Mouse (Mus musculus) ES-E14 (cell line): ENCODE measurements around the gene Prkra. TPM values are rescaled to one million over a fixed set of nuclear protein-coding genes. Genes with fewer than 3 reads are reported as not detected.

Experiments
- DNase-seq: peaks from one replicate; pipeline ENCODE4 v3.0.0-alpha.2; 2013; ENCODE audit warnings: low read depth, low spot score
- H3K27ac ChIP-seq: 2 replicates; pipeline ENCODE4 v1.5.1; 2012; ENCODE audit warnings: low read depth, mild to moderate bottlenecking, low read length, moderate library complexity, mixed read lengths; ENCODE audit not compliant: poor library complexity, insufficient read depth, severe bottlenecking
- H3K36me3 ChIP-seq: 2 replicates; pipeline ENCODE4 v1.6.1; 2012; ENCODE audit warnings: mild to moderate bottlenecking, low read length, moderate library complexity, mixed read lengths; ENCODE audit not compliant: control insufficient read depth, poor library complexity, insufficient read depth, severe bottlenecking
- H3K4me1 ChIP-seq, 2 experiments: fragments of 150-350 bp in 1 of 2; sonication (generic) in 1 of 2; 2 replicates each; pipeline ENCODE4 v1.6.1; 2012; ENCODE audit warnings: low read length in 2 of 2, mild to moderate bottlenecking in 1 of 2, mixed read lengths in 1 of 2; ENCODE audit not compliant: control insufficient read depth in 2 of 2, insufficient read depth in 2 of 2, poor library complexity in 1 of 2
- H3K4me3 ChIP-seq, 2 experiments: fragments of 150-350 bp in 1 of 2; sonication (generic) in 1 of 2; 2 replicates each; pipeline ENCODE4 v1.5.1; 2012; ENCODE audit warnings: low read length in 2 of 2, low read depth in 1 of 2, mild to moderate bottlenecking in 1 of 2, mixed read lengths in 1 of 2; ENCODE audit not compliant: insufficient read depth in 1 of 2, poor library complexity in 1 of 2, severe bottlenecking in 1 of 2
- H3K9ac ChIP-seq: 2 replicates; pipeline ENCODE4 v1.6.1; 2012; ENCODE audit warnings: low read depth, mild to moderate bottlenecking, low read length, mixed read lengths; ENCODE audit not compliant: poor library complexity, insufficient read depth, severe bottlenecking
- H3K9me3 ChIP-seq: fragments of 150-350 bp; sonication (generic); 2 replicates; pipeline ENCODE4 v1.6.1; 2012; ENCODE audit warnings: low read depth, mild to moderate bottlenecking, low read length; ENCODE audit not compliant: control insufficient read depth, insufficient read depth
- CHD2 ChIP-seq: IDR thresholded peaks from 2 replicates; pipeline ENCODE4 v1.6.1; 2014; ENCODE audit warnings: mild to moderate bottlenecking, low read depth, low read length, inconsistent platforms
- HCFC1 ChIP-seq: IDR thresholded peaks from 2 replicates; pipeline ENCODE4 v1.6.1; 2012; ENCODE audit warnings: low read length, inconsistent platforms, borderline replicate concordance; ENCODE audit not compliant: insufficient read depth
- MAFK ChIP-seq: IDR thresholded peaks from 2 replicates; pipeline ENCODE4 v1.6.1; 2014; ENCODE audit warnings: mild to moderate bottlenecking, low read depth, low read length, inconsistent platforms; ENCODE audit not compliant: insufficient read depth
- ZC3H11A ChIP-seq: IDR thresholded peaks from 2 replicates; pipeline ENCODE4 v1.6.1; 2012; ENCODE audit warnings: low read depth, mild to moderate bottlenecking, inconsistent platforms, low read length, borderline replicate concordance
- ZNF384 ChIP-seq: IDR thresholded peaks from 2 replicates; pipeline ENCODE4 v1.6.1; 2012; ENCODE audit warnings: low read depth, low read length, inconsistent platforms
- in situ Hi-C, 2 experiments: fragments of 600-800 bp; cut with MboI; formaldehyde crosslinking; loops; one replicate each; pipeline ENCODE4 v1.15.1; 2025; ENCODE audit warnings: low sequenced_read_pairs in 2 of 2, inconsistent platforms in 1 of 2; ENCODE audit not compliant: unreplicated experiment in 2 of 2
- total RNA-seq: library from RNA; depleted of rRNA; stranded (reverse); fragments of 300-350 nt; gene quantifications from 2 replicates; pipeline ENCODE4 v1.2.3, GENCODE M21; 2012; rRNA removed

Gene Prkra
- total RNA-seq, result 8.2 and 13.0 TPM in 2 replicates

DNA sequence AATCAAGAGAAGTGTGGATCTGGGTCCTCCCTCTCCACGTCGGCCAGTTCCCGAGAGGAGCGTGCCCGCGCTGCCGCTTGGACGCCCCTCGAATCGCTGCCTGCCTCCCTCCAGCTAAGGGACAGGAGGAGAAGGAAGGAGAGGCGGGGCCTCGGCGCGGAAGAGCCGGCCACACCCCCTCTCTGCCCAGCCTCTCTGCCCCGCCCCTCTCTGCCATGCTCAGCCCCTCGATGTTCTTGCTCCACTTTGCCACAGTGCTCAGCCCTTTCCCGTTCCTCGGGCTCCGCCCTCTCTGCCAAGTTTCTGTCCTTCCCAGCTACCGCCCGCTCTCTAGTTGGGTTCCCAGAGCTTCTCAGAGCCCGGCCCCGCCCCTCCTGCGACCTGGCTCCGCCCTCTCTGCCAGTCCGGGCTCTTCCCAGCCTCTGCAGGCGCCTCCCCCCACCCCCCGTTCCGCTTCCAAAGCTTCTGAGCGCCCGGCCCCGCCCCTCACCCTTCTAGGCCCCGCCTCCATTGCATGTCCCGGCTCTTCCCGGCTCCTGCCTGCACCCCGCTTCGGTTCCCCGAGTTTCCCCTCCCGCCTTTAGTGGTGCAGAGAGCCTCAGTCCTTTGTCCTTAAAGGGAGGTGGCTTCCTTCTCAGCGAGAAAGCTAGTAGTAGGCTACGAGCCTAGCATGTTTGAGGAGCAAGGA lies at the start of gene Prkra, which contains the start of gene Pjvk:
Gene Prkra (minus strand): TSS at position 133 of the 688 bp plus-strand sequence.
Gene Pjvk (plus strand): TSS at position 594 of the 688 bp plus-strand sequence.
- Histone ChIP-seq H3K9ac (peak within 1 kb of the TSS; percentile 56), H3K4me1 (no peaks in the 10 kb centered on the region), H3K27ac (no peak within 1 kb of the TSS), H3K9me3 (no peaks in the 10 kb centered on the region), H3K36me3 (no peaks in the 10 kb centered on the region), H3K4me3 (peak within 1 kb of the TSS; percentile 70 to 89)
- no peak for TF ChIP-seq CHD2
- peak; percentile 22; the same call in 1 of the 2 replicates for TF ChIP-seq HCFC1
- TF ChIP-seq ZNF384, result no peak
- in situ Hi-C loops, result no loop called here
- peak; percentile 98 for DNase-seq

DNA sequence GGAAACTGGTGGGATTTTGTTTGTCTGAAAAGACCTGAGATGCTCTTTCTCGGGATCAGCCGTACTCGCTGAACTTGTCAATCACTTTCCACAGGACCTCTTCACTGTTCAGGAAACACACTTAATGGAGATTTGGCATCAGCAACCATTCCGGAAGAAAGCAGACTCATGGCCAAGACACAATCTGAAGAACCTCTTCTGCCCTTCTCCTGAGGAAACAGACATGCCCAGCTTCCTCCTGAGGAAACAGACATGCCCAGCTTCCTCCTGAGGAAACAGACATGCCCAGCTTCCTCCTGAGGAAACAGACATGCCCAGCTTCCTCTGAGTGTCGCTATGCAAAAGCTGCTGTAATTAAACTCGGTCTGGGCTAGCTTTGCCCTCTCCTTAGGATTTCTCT lies 47.5 kb upstream of the Prkra start:
- in situ Hi-C loops, result no loop called here
- Histone ChIP-seq H3K36me3 (peaks cover 18% of the 10 kb centered on the region), H3K4me1 (no peaks in the 10 kb centered on the region; a peak in 1 of 4 replicates), H3K27ac (no peak overlapping the region), H3K4me3 (no peak overlapping the region), H3K9ac (no peak overlapping the region), H3K9me3 (no peaks in the 10 kb centered on the region)
- no peak for TF ChIP-seq MAFK
- no peak for TF ChIP-seq HCFC1
- no peak for DNase-seq

DNA sequence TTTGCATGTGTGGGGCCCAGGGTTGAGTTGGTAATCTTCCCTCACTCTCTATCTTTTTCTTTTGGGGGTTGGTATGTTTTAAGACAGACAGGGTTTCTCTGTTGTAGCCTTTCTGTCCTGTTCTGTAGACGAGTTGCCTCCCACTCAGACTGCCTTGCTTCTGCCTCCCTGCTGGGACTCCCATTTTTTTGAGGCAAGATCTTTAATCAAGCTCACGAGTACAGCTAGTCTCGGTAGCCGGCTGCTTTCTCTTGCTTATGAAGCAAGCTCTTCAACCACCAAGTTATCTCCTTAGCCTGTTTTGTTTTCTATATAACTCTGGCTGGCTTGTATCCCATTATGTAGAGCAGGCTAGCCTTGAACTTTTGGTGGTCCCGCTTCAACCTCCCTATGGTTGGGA lies 46.0 kb upstream of the Prkra start:
- no peak for TF ChIP-seq CHD2
- no peak for TF ChIP-seq MAFK
- no peak for TF ChIP-seq HCFC1
- TF ChIP-seq ZNF384, result no peak
- TF ChIP-seq ZC3H11A, result no peak
- Histone ChIP-seq H3K36me3 (peaks cover 19% of the 10 kb centered on the region), H3K9ac (no peak overlapping the region), H3K27ac (no peak overlapping the region), H3K4me1 (no peaks in the 10 kb centered on the region), H3K9me3 (no peaks in the 10 kb centered on the region), H3K4me3 (no peak overlapping the region)
- in situ Hi-C loops, result no loop called here
- DNase-seq, result no peak

DNA sequence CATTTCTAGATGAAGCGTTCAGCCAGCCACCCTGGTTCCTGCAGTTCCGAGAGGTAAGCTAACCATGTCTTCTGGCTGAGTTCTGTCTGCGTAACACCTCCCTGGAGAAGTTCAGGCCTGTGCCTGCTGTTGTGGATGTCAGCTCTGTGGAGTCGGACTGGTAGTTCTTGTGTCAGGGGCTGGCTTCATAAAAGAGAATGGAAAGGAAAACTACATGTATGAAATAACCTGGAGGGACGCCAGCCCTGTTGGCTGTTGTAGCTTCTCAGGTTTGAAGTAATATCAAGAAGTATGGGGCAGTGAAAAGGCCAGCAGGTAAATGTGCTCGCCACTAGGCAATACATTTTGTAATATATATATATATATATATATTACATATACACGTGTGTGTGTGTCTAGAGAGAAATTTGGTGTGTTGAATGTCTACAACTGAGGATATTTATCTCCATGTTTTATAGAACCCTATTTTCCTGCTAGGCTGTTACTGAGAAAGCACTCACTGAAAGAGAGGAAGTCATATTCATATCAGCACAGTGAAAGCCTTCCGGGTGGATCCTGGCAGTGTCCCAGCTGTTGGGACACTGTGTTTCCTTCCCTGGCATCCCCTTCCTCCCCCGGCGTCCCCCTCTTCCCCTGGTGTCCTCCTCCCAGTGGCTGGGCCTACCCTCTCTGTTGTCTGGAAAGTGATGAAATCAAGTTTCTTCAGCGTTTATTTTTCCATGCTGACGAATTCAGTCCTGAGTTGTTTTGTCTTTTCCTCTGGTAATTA lies 42.8 kb upstream of the Prkra start:
- no peak for DNase-seq
- in situ Hi-C loops, result no loop called here
- H3K4me3 ChIP-seq, result no peak overlapping the region
- TF ChIP-seq MAFK, result no peak
- TF ChIP-seq CHD2, result no peak
- no peak for TF ChIP-seq ZC3H11A
- no peak for TF ChIP-seq HCFC1
- no peak for TF ChIP-seq ZNF384
- peaks cover 41% of the 10 kb centered on the region for H3K36me3 ChIP-seq
- H3K9ac ChIP-seq, result no peak overlapping the region
- H3K27ac ChIP-seq, result no peak overlapping the region
- H3K4me1 ChIP-seq, result no peaks in the 10 kb centered on the region
- no peaks in the 10 kb centered on the region for H3K9me3 ChIP-seq
